Mouse (Mus musculus): ENCODE results near the gene Reln. TPM values are rescaled to one million over a fixed set of nuclear protein-coding genes. Genes with fewer than 3 reads are reported as not detected.
A peak's percentile ranks its signal among the peaks of the same experiment; 100 is the strongest.

The Reln gene
- polyA plus RNA-seq, 1 experiment from 2014 or later = 1.8 TPM

GRCm38 (mm10) chr5:22224515-22224914, 120.0 kb downstream of the Reln start:
- 68% methylated on average over 4 of the region's 4 CpGs for WGBS
- no peak for DNase-seq
- Histone ChIP-seq H3K27me3 (ENCODE audit: insufficient read depth, low read length) (no peaks in the 10 kb centered on the region), H3K4me2 (no peak overlapping the region), H3K27ac (ENCODE audit: low read depth) (no peak overlapping the region), H3K4me1 (ENCODE audit: insufficient read depth) (no peaks in the 10 kb centered on the region), H3K36me3 (ENCODE audit: insufficient read depth) (no peaks in the 10 kb centered on the region), H3K4me3 (ENCODE audit: low read depth, low read length) (no peak overlapping the region), H3K9me3 (ENCODE audit: low read depth, low read length) (no peaks in the 10 kb centered on the region), H3K9ac (no peak overlapping the region)
- no peak for TF ChIP-seq CTCF (IDR thresholded peaks at IDR 0.05; ENCODE audit: low read depth)
- ATAC-seq (ENCODE audit: insufficient read depth) = no peak

GRCm38 (mm10) chr5:22223940-22224339, 120.6 kb downstream of the Reln start:
- no peaks in the 10 kb centered on the region for H3K4me1 ChIP-seq (ENCODE audit: insufficient read depth)
- H3K27ac ChIP-seq (ENCODE audit: low read depth) = no peak overlapping the region
- H3K27me3 ChIP-seq (ENCODE audit: insufficient read depth, low read length) = no peaks in the 10 kb centered on the region
- no peak for ATAC-seq (ENCODE audit: insufficient read depth)
- no peaks in the 10 kb centered on the region for H3K9me3 ChIP-seq (ENCODE audit: low read depth, low read length)
- no peak overlapping the region for H3K9ac ChIP-seq
- DNase-seq = no peak
- TF ChIP-seq CTCF (IDR thresholded peaks at IDR 0.05; ENCODE audit: low read depth) = no peak
- H3K4me3 ChIP-seq (ENCODE audit: low read depth, low read length) = no peak overlapping the region
- WGBS = 73% methylated on average over 2 of the region's 2 CpGs
- no peak overlapping the region for H3K4me2 ChIP-seq
- H3K36me3 ChIP-seq (ENCODE audit: insufficient read depth) = no peaks in the 10 kb centered on the region

GRCm38 (mm10) chr5:22208311-22209021, 136.0 kb downstream of the Reln start:
- H3K4me2 ChIP-seq = no peak overlapping the region
- H3K27me3 ChIP-seq (ENCODE audit: insufficient read depth, low read length) = no peaks in the 10 kb centered on the region
- H3K4me1 ChIP-seq (ENCODE audit: insufficient read depth) = no peaks in the 10 kb centered on the region
- H3K36me3 ChIP-seq (ENCODE audit: insufficient read depth) = no peaks in the 10 kb centered on the region
- no peak for TF ChIP-seq CTCF (IDR thresholded peaks at IDR 0.05; ENCODE audit: low read depth)
- H3K9me3 ChIP-seq (ENCODE audit: low read depth, low read length) = no peaks in the 10 kb centered on the region
- ATAC-seq (ENCODE audit: insufficient read depth) = no peak
- no peak overlapping the region for H3K27ac ChIP-seq (ENCODE audit: low read depth)
- no peak overlapping the region for H3K4me3 ChIP-seq (ENCODE audit: low read depth, low read length)
- WGBS = 75% methylated on average over 8 of the region's 8 CpGs
- no peak overlapping the region for H3K9ac ChIP-seq
- no peak for DNase-seq

GRCm38 (mm10) chr5:22197926-22198325, 146.6 kb downstream of the Reln start:
- H3K4me2 ChIP-seq = no peak overlapping the region
- no peaks in the 10 kb centered on the region for H3K36me3 ChIP-seq (ENCODE audit: insufficient read depth)
- H3K9me3 ChIP-seq (ENCODE audit: low read depth, low read length) = no peaks in the 10 kb centered on the region
- no peak overlapping the region for H3K9ac ChIP-seq
- TF ChIP-seq CTCF (IDR thresholded peaks at IDR 0.05; ENCODE audit: low read depth) = no peak
- H3K4me1 ChIP-seq (ENCODE audit: insufficient read depth) = no peaks in the 10 kb centered on the region
- H3K27me3 ChIP-seq (ENCODE audit: insufficient read depth, low read length) = no peaks in the 10 kb centered on the region
- WGBS = 73% methylated on average over 2 of the region's 2 CpGs
- DNase-seq (no peak), ATAC-seq (ENCODE audit: insufficient read depth) (no peak)
- H3K27ac ChIP-seq (ENCODE audit: low read depth) = no peak overlapping the region
- no peak overlapping the region for H3K4me3 ChIP-seq (ENCODE audit: low read depth, low read length)

- Histone ChIP-seq H3K4me3 (ENCODE audit: low read depth, low read length) (no peak overlapping the region), H3K27me3 (ENCODE audit: insufficient read depth, low read length) (no peaks in the 10 kb centered on the region), H3K4me2 (no peak overlapping the region), H3K9ac (no peak overlapping the region), H3K27ac (ENCODE audit: low read depth) (no peak overlapping the region), H3K4me1 (ENCODE audit: insufficient read depth) (no peaks in the 10 kb centered on the region), H3K36me3 (ENCODE audit: insufficient read depth) (no peaks in the 10 kb centered on the region), H3K9me3 (ENCODE audit: low read depth, low read length) (no peaks in the 10 kb centered on the region)
- WGBS = 83% methylated on average over 2 of the region's 2 CpGs
- ATAC-seq (ENCODE audit: insufficient read depth) (no peak), DNase-seq (no peak)
- no peak for TF ChIP-seq CTCF (IDR thresholded peaks at IDR 0.05; ENCODE audit: low read depth)
These were observed 147.6 kb downstream of the Reln start for GRCm38 (mm10) chr5:22196891-22197290.

DNA sequence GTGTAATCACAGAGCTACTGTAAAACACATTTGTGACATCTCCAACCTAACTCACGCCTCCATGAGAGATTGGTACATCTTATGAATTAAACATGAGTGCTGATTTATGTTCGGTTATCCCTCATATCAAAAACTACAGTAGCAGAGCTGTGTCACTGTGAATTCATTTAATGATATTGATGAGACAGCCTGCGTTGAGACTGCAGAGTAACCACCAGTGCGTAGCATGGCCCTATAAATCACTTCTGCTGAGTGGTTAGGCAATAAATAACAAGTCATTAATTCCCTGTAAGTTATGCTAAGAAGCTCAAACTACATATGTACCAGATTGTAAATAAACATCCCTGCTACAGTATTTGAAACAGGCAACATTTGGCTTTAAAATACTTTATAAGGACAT, 148.0 kb downstream of the Reln start:
- DNase-seq = no peak
- Histone ChIP-seq H3K27me3 (ENCODE audit: insufficient read depth, low read length) (no peaks in the 10 kb centered on the region), H3K4me1 (ENCODE audit: insufficient read depth) (no peaks in the 10 kb centered on the region), H3K36me3 (ENCODE audit: insufficient read depth) (no peaks in the 10 kb centered on the region), H3K9ac (no peak overlapping the region), H3K27ac (ENCODE audit: low read depth) (no peak overlapping the region), H3K9me3 (ENCODE audit: low read depth, low read length) (no peaks in the 10 kb centered on the region), H3K4me2 (no peak overlapping the region), H3K4me3 (ENCODE audit: low read depth, low read length) (no peak overlapping the region)
- TF ChIP-seq CTCF (IDR thresholded peaks at IDR 0.05; ENCODE audit: low read depth) = no peak
- WGBS = 62% methylated on average over 4 of the region's 4 CpGs
- ATAC-seq (ENCODE audit: insufficient read depth) = no peak

DNA sequence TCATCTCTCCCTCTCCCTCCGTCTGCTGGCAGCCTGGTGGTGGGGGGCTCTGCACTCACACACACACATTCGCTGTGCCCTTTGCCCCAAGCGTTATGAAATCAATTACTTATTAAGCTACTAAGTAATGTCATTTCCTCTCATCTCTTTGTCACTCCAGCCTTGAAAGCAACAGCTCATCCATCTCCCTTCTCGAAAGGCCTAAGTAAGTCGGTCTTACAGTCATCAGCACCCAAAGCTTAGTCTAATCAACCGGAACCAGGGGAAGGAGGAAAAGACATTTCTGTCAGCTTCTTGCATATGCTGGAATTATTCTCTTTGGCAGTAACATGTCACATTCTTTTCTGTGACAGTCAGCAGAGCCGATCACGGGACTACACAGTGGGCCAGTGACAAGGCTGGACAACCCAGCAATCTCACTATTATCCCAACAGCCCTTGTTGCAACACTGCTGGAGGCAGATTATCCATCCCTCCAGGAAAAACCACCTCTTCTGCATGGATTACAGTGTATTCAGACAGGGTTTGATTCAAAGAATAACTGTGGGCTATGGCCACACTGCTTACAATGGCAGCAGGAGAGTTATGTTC, 149.1 kb downstream of the Reln start:
- Histone ChIP-seq H3K4me1 (ENCODE audit: insufficient read depth) (no peaks in the 10 kb centered on the region), H3K27ac (ENCODE audit: low read depth) (no peak overlapping the region), H3K36me3 (ENCODE audit: insufficient read depth) (no peaks in the 10 kb centered on the region), H3K9ac (no peak overlapping the region), H3K27me3 (ENCODE audit: insufficient read depth, low read length) (no peaks in the 10 kb centered on the region), H3K4me2 (no peak overlapping the region), H3K4me3 (ENCODE audit: low read depth, low read length) (no peak overlapping the region), H3K9me3 (ENCODE audit: low read depth, low read length) (no peaks in the 10 kb centered on the region)
- ATAC-seq (ENCODE audit: insufficient read depth) (peak; percentile 56; the same call in 1 of the 2 replicates), DNase-seq (no peak)
- 32% methylated on average over 8 of the region's 8 CpGs for WGBS
- no peak for TF ChIP-seq CTCF (IDR thresholded peaks at IDR 0.05; ENCODE audit: low read depth)

All from lung, embryonic 14.5 days (tissue).